Mouse (Mus musculus): Measurements from ENCODE around the gene Madcam1. TPM values are rescaled to one million over a fixed set of nuclear protein-coding genes. Genes with fewer than 3 reads are reported as not detected.
"Not testable (repeated sequence)": the region's sequence is repeated elsewhere in the genome, so short reads cannot be mapped to it uniquely, and the experiment has no call there.

The Madcam1 gene
- polyA plus RNA-seq, 1 experiment from 2014 or later: 1.00 TPM

- ATAC-seq (ENCODE audit: low FRiP score, low TSS enrichment) (no peak), DNase-seq (no peak)
- no peaks in the 10 kb centered on the region for H3K36me3 ChIP-seq (ENCODE audit: control insufficient read depth, insufficient read depth, low read length)
- no peak overlapping the region for H3K27ac ChIP-seq (replicated peaks; ENCODE audit: low read depth, low read length)
- no peak overlapping the region for H3K4me2 ChIP-seq (ENCODE audit: low read length)
- H3K4me1 ChIP-seq (ENCODE audit: control insufficient read depth, insufficient read depth, low read length): peaks cover 18% of the 10 kb centered on the region
- no peaks in the 10 kb centered on the region for H3K9me3 ChIP-seq (ENCODE audit: control insufficient read depth, low read length)
- no peak overlapping the region for H3K9ac ChIP-seq (replicated peaks; ENCODE audit: low read length)
- 70% methylated on average over 10 of the region's 10 CpGs for WGBS
- H3K4me3 ChIP-seq (replicated peaks; ENCODE audit: low read depth, low read length): no peak overlapping the region
- no peaks in the 10 kb centered on the region for H3K27me3 ChIP-seq (ENCODE audit: control insufficient read depth, insufficient read depth, low read length)
Observed at GRCm38 (mm10) chr10:79701443-79702129, 37.2 kb downstream of the Madcam1 start.

DNA sequence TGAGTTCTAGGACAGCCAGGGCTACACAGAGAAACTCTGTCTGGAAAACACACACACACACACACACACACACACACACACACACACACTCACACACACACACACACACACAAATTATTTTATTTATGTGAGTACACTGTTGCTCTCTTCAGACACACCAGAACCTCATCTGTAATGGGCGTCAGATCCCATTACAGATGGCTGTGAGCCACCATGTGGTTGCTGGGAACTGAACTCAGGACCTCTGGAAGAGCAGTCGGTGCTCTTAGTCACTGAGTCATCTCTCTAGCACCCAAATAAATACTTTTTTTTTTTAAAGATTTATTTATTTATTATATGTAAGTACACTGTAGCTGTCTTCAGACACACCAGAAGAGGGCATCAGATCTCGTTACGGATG, 38.6 kb downstream of the Madcam1 start:
- not testable (repeated sequence) for H3K36me3 ChIP-seq (ENCODE audit: control insufficient read depth, insufficient read depth, low read length); H3K27me3 ChIP-seq (ENCODE audit: control insufficient read depth, insufficient read depth, low read length); H3K4me3 ChIP-seq (replicated peaks; ENCODE audit: low read depth, low read length); ATAC-seq (ENCODE audit: low FRiP score, low TSS enrichment); H3K27ac ChIP-seq (replicated peaks; ENCODE audit: low read depth, low read length); H3K9ac ChIP-seq (replicated peaks; ENCODE audit: low read length); H3K9me3 ChIP-seq (ENCODE audit: control insufficient read depth, low read length); DNase-seq; H3K4me2 ChIP-seq (ENCODE audit: low read length)
- 93% methylated on average over 3 of the region's 4 CpGs for WGBS
- H3K4me1 ChIP-seq (ENCODE audit: control insufficient read depth, insufficient read depth, low read length): peaks cover 26% of the 10 kb centered on the region

- peak overlapping the region; percentile 85 for H3K27ac ChIP-seq (replicated peaks; ENCODE audit: low read depth, low read length)
- H3K36me3 ChIP-seq (ENCODE audit: control insufficient read depth, insufficient read depth, low read length): peaks cover under 1% of the 10 kb centered on the region; the same call in 1 of the 2 replicates
- DNase-seq (no peak), ATAC-seq (ENCODE audit: low FRiP score, low TSS enrichment) (no peak)
- H3K9ac ChIP-seq (replicated peaks; ENCODE audit: low read length): no peak overlapping the region; the same call in 1 of the 2 replicates
- peak overlapping the region; percentile 74 for H3K4me3 ChIP-seq (replicated peaks; ENCODE audit: low read depth, low read length)
- H3K4me2 ChIP-seq (ENCODE audit: low read length): peak overlapping the region; percentile 88
- no peaks in the 10 kb centered on the region for H3K27me3 ChIP-seq (ENCODE audit: control insufficient read depth, insufficient read depth, low read length)
- no peaks in the 10 kb centered on the region for H3K9me3 ChIP-seq (ENCODE audit: control insufficient read depth, low read length)
- peaks cover 26% of the 10 kb centered on the region for H3K4me1 ChIP-seq (ENCODE audit: control insufficient read depth, insufficient read depth, low read length)
- WGBS: 76% methylated on average over 10 of the region's 10 CpGs
Observed at GRCm38 (mm10) chr10:79703541-79703940, 39.2 kb downstream of the Madcam1 start.

- peak; percentile 97 for ATAC-seq (ENCODE audit: low FRiP score, low TSS enrichment)
- peak; percentile 100 for DNase-seq
- Histone ChIP-seq H3K36me3 (ENCODE audit: control insufficient read depth, insufficient read depth, low read length) (peaks cover 9% of the 10 kb centered on the region), H3K4me1 (ENCODE audit: control insufficient read depth, insufficient read depth, low read length) (peaks cover 26% of the 10 kb centered on the region), H3K9me3 (ENCODE audit: control insufficient read depth, low read length) (no peaks in the 10 kb centered on the region), H3K4me2 (ENCODE audit: low read length) (peak within 1 kb of the TSS; percentile 88), H3K27me3 (ENCODE audit: control insufficient read depth, insufficient read depth, low read length) (no peaks in the 10 kb centered on the region), H3K27ac (replicated peaks; ENCODE audit: low read depth, low read length) (peak within 1 kb of the TSS; percentile 85), H3K9ac (replicated peaks; ENCODE audit: low read length) (peak within 1 kb of the TSS; percentile 85), H3K4me3 (replicated peaks; ENCODE audit: low read depth, low read length) (peak within 1 kb of the TSS; percentile 74)
- WGBS: under 1% methylated on average over 65 of the region's 65 CpGs
Observed at GRCm38 (mm10) chr10:79704065-79704969, 40.0 kb downstream of the Madcam1 start, which contains the start of gene Bsg. Gene Bsg, plus strand, starts transcription at chr10:79704491.

DNA sequence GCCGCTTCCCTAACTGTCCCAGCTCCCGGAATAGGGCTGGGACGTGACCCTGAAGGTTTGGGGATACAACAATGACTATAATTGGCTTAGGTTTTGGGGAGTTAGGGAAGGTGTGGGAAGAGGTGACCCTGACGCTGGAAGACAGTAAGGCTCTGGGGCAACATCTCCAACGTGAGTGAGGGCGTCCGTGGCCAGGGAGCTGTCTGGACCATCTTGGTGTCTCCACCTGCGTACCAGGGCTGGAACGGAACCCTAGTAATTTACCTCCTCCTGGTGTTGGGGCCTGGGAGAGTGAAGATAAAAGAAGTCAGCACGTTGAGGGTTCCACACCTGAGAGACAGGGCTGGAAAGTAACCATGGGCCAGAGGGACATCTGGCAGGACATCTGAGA, 40.6 kb downstream of the Madcam1 start:
- Histone ChIP-seq H3K27ac (replicated peaks; ENCODE audit: low read depth, low read length) (no peak overlapping the region; the same call in 1 of the 2 replicates), H3K4me3 (replicated peaks; ENCODE audit: low read depth, low read length) (peak overlapping the region; percentile 74), H3K4me1 (ENCODE audit: control insufficient read depth, insufficient read depth, low read length) (peaks cover 26% of the 10 kb centered on the region), H3K9me3 (ENCODE audit: control insufficient read depth, low read length) (no peaks in the 10 kb centered on the region), H3K9ac (replicated peaks; ENCODE audit: low read length) (peak overlapping the region; percentile 85), H3K27me3 (ENCODE audit: control insufficient read depth, insufficient read depth, low read length) (no peaks in the 10 kb centered on the region), H3K36me3 (ENCODE audit: control insufficient read depth, insufficient read depth, low read length) (peaks cover 15% of the 10 kb centered on the region), H3K4me2 (ENCODE audit: low read length) (peak overlapping the region; percentile 88)
- no peak for DNase-seq
- 6% methylated on average over 10 of the region's 10 CpGs for WGBS
- no peak for ATAC-seq (ENCODE audit: low FRiP score, low TSS enrichment)

- DNase-seq (no peak), ATAC-seq (ENCODE audit: low FRiP score, low TSS enrichment) (no peak)
- peaks cover 25% of the 10 kb centered on the region for H3K36me3 ChIP-seq (ENCODE audit: control insufficient read depth, insufficient read depth, low read length)
- peak overlapping the region; percentile 74; the same call in 1 of the 2 replicates for H3K4me3 ChIP-seq (replicated peaks; ENCODE audit: low read depth, low read length)
- H3K4me1 ChIP-seq (ENCODE audit: control insufficient read depth, insufficient read depth, low read length): peaks cover 26% of the 10 kb centered on the region
- H3K9me3 ChIP-seq (ENCODE audit: control insufficient read depth, low read length): no peaks in the 10 kb centered on the region
- no peak overlapping the region for H3K27ac ChIP-seq (replicated peaks; ENCODE audit: low read depth, low read length)
- 80% methylated on average over 5 of the region's 5 CpGs for WGBS
- H3K9ac ChIP-seq (replicated peaks; ENCODE audit: low read length): peak overlapping the region; percentile 85
- H3K4me2 ChIP-seq (ENCODE audit: low read length): peak overlapping the region; percentile 88
- H3K27me3 ChIP-seq (ENCODE audit: control insufficient read depth, insufficient read depth, low read length): no peaks in the 10 kb centered on the region
Observed at GRCm38 (mm10) chr10:79705951-79706350, 41.6 kb downstream of the Madcam1 start.

- Histone ChIP-seq H3K4me3 (replicated peaks; ENCODE audit: low read depth, low read length) (no peak overlapping the region), H3K4me2 (ENCODE audit: low read length) (peak overlapping the region; percentile 88), H3K27me3 (ENCODE audit: control insufficient read depth, insufficient read depth, low read length) (no peaks in the 10 kb centered on the region), H3K36me3 (ENCODE audit: control insufficient read depth, insufficient read depth, low read length) (peaks cover 31% of the 10 kb centered on the region), H3K9ac (replicated peaks; ENCODE audit: low read length) (no peak overlapping the region; the same call in 1 of the 2 replicates), H3K4me1 (ENCODE audit: control insufficient read depth, insufficient read depth, low read length) (peaks cover 26% of the 10 kb centered on the region), H3K9me3 (ENCODE audit: control insufficient read depth, low read length) (no peaks in the 10 kb centered on the region), H3K27ac (replicated peaks; ENCODE audit: low read depth, low read length) (no peak overlapping the region)
- WGBS: 91% methylated on average over 5 of the region's 5 CpGs
- DNase-seq (no peak), ATAC-seq (ENCODE audit: low FRiP score, low TSS enrichment) (no peak)
Observed at GRCm38 (mm10) chr10:79706406-79707094, 42.2 kb downstream of the Madcam1 start.

DNA sequence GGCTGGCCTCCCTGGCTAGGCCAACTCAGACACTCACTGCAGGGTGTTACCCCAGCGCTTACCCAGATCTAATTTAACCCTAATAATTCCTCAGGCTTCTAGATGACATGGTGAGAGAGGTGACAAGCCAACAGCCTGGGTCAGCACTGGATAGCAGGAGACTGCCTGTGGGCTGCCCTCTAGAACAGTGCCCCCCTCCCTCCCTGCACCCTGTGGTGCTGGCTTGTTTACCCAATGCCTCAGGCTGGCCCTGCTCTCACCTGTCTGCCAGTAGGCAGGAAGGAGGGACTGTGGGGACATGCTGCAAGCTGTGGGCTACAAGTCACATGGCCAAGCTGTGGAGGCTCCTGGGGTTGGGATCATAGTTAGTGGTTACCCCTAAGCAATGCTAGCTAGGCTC, 42.8 kb downstream of the Madcam1 start:
- H3K9ac ChIP-seq (replicated peaks; ENCODE audit: low read length): no peak overlapping the region

More for the DNA sequence above, 42.8 kb downstream of the Madcam1 start:
- Histone ChIP-seq H3K9me3 (ENCODE audit: control insufficient read depth, low read length) (no peaks in the 10 kb centered on the region), H3K4me2 (ENCODE audit: low read length) (0 out of 2 replicates have a peak overlapping the region, but pooled peaks have one; percentile 88), H3K27me3 (ENCODE audit: control insufficient read depth, insufficient read depth, low read length) (no peaks in the 10 kb centered on the region), H3K36me3 (ENCODE audit: control insufficient read depth, insufficient read depth, low read length) (peaks cover 37% of the 10 kb centered on the region), H3K27ac (replicated peaks; ENCODE audit: low read depth, low read length) (no peak overlapping the region), H3K4me1 (ENCODE audit: control insufficient read depth, insufficient read depth, low read length) (peaks cover 26% of the 10 kb centered on the region), H3K4me3 (replicated peaks; ENCODE audit: low read depth, low read length) (no peak overlapping the region)
- 77% methylated on average over 1 of the region's 1 CpGs for WGBS
- no peak for DNase-seq
- ATAC-seq (ENCODE audit: low FRiP score, low TSS enrichment): no peak
